Mouse (Mus musculus) olfactory bulb, adult 2 months (tissue): ENCODE data around the gene Clk4. TPM values are rescaled to one million over a fixed set of nuclear protein-coding genes. Genes with fewer than 3 reads are reported as not detected.

ENCODE experiments used
- H3K27ac ChIP-seq: fragments of 200-500 bp; 2 replicates; pipeline ENCODE4 v1.5.1; 2012; ENCODE audit warnings: low read depth, low read length; ENCODE audit not compliant: insufficient read depth
- H3K4me1 ChIP-seq: fragments of 200-500 bp; 2 replicates; pipeline ENCODE4 v1.6.1; 2012; ENCODE audit warnings: low read length; ENCODE audit not compliant: control insufficient read depth, insufficient read depth
- H3K4me3 ChIP-seq: fragments of 200-500 bp; 2 replicates; pipeline ENCODE4 v1.5.1; 2012; ENCODE audit warnings: mild to moderate bottlenecking, low read depth, low read length, moderate library complexity; ENCODE audit not compliant: insufficient read depth
- CTCF ChIP-seq: fragments of 200-500 bp; IDR thresholded peaks from 2 replicates; pipeline ENCODE4 v1.5.1; 2012; ENCODE audit warnings: low read depth, mild to moderate bottlenecking, low read length, moderate library complexity; ENCODE audit not compliant: insufficient read depth
- POLR2A ChIP-seq: fragments of 200-500 bp; IDR thresholded peaks from 2 replicates; pipeline ENCODE4 v1.6.1; 2012; ENCODE audit warnings: mild to moderate bottlenecking, low read depth, low read length, moderate library complexity; ENCODE audit not compliant: insufficient read depth
- WGBS: fragments of 180-500 bp; shearing (Covaris S2); methylation state at CpG from one replicate; pipeline ENCODE4 v1.1.7; 2018; 5-methylcytosine and 5-hydroxymethylcytosine counted together
- polyA plus RNA-seq: library from polyadenylated mRNA; stranded (reverse); fragments of >200 nt; gene quantifications from 2 replicates; pipeline ENCODE4 v1.2.4, GENCODE M21; 2012; ENCODE audit warnings: low replicate concordance; ENCODE audit not compliant: missing spikeins, insufficient read depth, insufficient read length

Clk4 gene
- polyA plus RNA-seq, 1 experiment, result 472 TPM

DNA sequence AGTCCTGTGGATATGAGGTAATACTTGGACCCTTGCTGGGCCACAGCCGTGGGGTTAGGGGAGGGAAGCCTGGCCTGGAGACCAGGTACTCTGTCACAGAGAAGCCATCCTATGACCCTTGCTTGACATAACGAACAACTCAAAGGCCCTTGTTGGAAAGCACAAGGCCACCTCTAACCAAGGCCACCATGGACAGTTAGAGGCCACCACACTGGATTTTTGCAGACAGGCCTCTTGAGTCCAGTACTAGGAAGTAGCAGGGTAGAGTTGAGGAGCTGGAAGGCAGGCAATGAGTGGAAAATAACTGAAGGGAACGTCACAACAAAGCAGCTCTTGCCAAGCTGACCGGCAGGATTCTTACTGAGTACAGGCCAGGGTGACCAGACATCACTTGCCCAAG is 37.2 kb downstream of the Clk4 start:
- Histone ChIP-seq H3K4me1 (0 out of 2 replicates have a peak, but pooled peaks cover 5% of the 10 kb centered on the region), H3K27ac (no peak overlapping the region), H3K4me3 (no peak overlapping the region)
- no peak for TF ChIP-seq POLR2A
- no peak for TF ChIP-seq CTCF
- WGBS, result 83% methylated on average over 4 of the region's 4 CpGs

DNA sequence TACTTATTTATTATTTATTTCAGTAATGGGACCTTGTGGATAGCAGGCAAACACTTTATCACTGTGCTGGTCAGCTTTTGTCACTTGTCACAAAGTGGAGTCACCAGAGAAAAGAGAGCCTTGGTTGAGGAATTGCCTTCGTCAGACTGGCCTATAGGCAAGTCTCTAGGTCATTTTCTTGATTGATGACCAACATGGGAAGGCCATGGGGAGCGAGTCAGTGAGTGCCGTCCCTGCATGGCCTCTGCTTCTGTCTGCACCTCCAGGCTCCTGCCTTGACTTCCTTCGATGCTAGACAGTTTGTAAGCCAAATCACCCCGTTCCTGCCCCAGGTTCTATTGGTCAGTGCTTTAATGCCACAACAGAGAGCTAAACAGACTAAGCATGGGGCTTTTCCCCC is 40.9 kb downstream of the Clk4 start:
- WGBS, result 96% methylated on average over 5 of the region's 5 CpGs
- H3K27ac ChIP-seq, result no peak overlapping the region
- no peak for TF ChIP-seq CTCF
- no peak for TF ChIP-seq POLR2A

GRCm38 (mm10) chr11:51303981-51304553 is 42.5 kb downstream of the Clk4 start:
- H3K4me1 ChIP-seq, result no peaks in the 10 kb centered on the region
- TF ChIP-seq POLR2A, result no peak
- no peak for TF ChIP-seq CTCF
- no peak overlapping the region for H3K27ac ChIP-seq
- WGBS, result 67% methylated on average over 12 of the region's 12 CpGs
- H3K4me3 ChIP-seq, result no peak overlapping the region

More for the DNA sequence above, 40.9 kb downstream of the Clk4 start:
- H3K4me1 ChIP-seq, result no peaks in the 10 kb centered on the region
- H3K4me3 ChIP-seq, result no peak overlapping the region

DNA sequence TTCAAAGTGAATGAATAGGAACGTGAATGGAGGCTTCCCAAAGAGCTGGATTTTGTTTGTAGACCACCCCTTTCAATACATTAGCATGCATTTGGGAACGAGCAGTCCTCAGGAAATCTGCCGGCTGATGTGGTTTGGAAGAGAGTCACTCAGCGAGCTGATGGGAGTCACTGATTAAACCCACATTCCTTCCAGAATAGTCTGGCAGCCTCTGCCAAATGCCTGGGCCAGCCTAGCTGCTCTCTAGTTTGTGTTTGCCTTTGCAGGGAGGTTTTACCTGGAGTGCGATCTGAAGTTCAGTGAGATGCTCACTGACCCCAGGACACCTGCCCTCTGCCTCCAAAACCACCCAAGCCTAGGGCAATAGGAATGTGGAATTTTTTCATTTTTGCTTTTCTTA is 46.8 kb downstream of the Clk4 start:
- 69% methylated on average over 5 of the region's 5 CpGs for WGBS
- H3K4me3 ChIP-seq, result no peak overlapping the region

DNA sequence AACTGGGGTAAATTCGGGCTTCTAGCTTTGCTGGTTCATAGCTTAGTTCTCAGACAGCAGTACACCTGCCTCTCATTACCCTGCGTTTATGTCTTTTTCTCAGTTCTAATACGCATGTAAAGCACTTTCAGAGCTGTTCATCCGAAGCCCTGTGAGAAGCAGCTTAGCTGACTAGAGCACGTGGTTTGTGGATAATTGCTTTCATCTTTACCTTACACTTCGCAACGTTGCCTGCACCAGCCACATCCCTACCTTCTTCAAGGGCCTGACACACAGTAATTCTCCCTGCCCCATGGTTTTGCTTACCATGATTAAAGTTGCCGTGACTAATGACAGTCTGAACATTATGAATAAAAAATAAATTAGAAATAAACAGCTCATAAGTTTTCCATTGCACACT is 50.3 kb downstream of the Clk4 start:
- Histone ChIP-seq H3K27ac (no peak overlapping the region), H3K4me1 (no peaks in the 10 kb centered on the region), H3K4me3 (no peak overlapping the region)
- 82% methylated on average over 8 of the region's 8 CpGs for WGBS
- TF ChIP-seq CTCF (no peak), POLR2A (no peak)

More for the DNA sequence above, 46.8 kb downstream of the Clk4 start:
- no peak overlapping the region for H3K27ac ChIP-seq
- no peaks in the 10 kb centered on the region for H3K4me1 ChIP-seq
- TF ChIP-seq CTCF (no peak), POLR2A (no peak)

GRCm38 (mm10) chr11:51315991-51316810 is 54.7 kb downstream of the Clk4 start:
- Histone ChIP-seq H3K4me3 (no peak overlapping the region), H3K27ac (no peak overlapping the region), H3K4me1 (no peaks in the 10 kb centered on the region)
- WGBS, result 77% methylated on average over 7 of the region's 7 CpGs
- no peak for TF ChIP-seq CTCF
- TF ChIP-seq POLR2A, result no peak

DNA sequence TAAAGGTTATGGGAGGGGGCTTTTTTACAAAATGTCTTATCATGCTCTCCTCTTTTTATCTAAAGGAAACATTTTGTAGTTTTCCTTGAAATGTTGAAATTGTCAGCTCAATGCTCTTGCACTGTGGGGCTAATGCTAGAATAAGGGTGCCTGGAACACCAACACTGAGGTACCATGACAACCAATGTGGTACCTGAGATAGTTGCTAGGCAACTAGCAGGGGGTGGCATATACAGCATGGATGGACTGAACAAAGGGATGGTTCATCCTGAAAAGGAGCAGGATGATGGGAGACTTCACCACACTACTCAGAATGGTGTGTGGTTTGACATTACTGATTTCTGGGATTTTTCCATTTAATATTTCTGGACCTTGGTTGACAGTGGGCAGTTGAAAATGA is 59.1 kb downstream of the Clk4 start:
- TF ChIP-seq POLR2A, result no peak
- TF ChIP-seq CTCF, result no peak
- Histone ChIP-seq H3K4me1 (no peaks in the 10 kb centered on the region), H3K4me3 (no peak overlapping the region), H3K27ac (no peak overlapping the region)

- 41% methylated on average over 6 of the region's 6 CpGs for WGBS
- no peak for TF ChIP-seq POLR2A
- TF ChIP-seq CTCF, result no peak
- H3K4me3 ChIP-seq, result no peak overlapping the region
- H3K4me1 ChIP-seq, result peaks cover 3% of the 10 kb centered on the region; the same call in 1 of the 2 replicates
- H3K27ac ChIP-seq, result no peak overlapping the region
These were observed 65.4 kb downstream of the Clk4 start for GRCm38 (mm10) chr11:51326908-51327307.

GRCm38 (mm10) chr11:51328387-51328942 is 66.9 kb downstream of the Clk4 start:
- Histone ChIP-seq H3K4me1 (peaks cover 3% of the 10 kb centered on the region; the same call in 1 of the 2 replicates), H3K4me3 (no peak overlapping the region), H3K27ac (no peak overlapping the region)
- WGBS, result 89% methylated on average over 12 of the region's 12 CpGs
- TF ChIP-seq POLR2A (no peak), CTCF (no peak)
